Mouse (Mus musculus): ENCODE data around the gene Rph3a. TPM values are rescaled to one million over a fixed set of nuclear protein-coding genes. Genes with fewer than 3 reads are reported as not detected.
"Not testable (repeated sequence)": the region's sequence is repeated elsewhere in the genome, so short reads cannot be mapped to it uniquely, and the experiment has no call there.

The Rph3a gene
- polyA plus RNA-seq, 1 experiment from 2014 or later: not detected

DNA sequence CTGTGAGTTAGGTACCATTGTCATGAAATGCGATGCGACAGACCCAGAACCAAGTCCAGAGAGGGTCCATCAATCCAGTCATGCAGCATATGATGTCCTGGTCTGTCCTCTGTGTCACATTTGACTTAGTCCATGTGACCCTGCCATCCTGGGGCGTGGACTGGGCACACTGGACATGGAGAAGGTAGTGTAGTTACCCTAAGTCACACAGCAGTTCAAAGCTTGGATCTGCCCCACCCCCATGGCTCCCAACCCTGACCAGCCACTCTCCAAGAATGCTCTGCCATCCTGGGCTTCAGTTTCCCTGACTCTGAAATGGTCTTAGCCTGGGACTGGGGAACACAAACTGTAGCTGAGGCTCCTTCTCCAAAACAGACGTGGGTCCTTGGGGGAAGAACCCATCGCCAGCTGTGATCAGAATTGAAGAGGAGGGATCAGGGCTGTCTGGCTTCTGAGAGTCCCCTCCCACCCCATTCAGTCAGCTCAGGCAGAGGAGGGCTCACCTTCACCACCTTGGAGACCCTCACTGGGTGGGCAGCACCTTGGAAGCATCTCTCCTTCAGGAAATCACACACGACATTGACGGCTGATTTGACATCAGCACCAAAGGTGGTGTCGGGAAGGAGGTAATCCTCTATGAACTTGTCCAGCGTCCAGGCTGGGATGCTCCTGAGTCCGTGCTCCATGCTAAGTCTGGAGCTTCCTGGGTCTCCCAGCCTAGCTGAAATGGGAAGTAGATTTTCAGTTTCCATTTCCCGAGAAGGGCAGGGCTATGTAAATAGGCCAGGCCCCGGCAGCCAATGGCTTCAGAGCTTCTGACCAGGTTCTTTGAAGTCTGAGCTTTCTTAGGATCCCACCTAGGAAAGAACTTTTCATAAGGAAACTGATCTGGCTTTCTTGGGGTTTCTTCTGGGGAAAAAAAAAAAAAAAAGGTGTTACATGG is 102.8 kb downstream of the Rph3a start, which contains the start of gene Oas1a:
Oas1a (minus strand) TSS at position 731 of the 943 bp plus-strand sequence.
- H3K27me3 ChIP-seq; H3K4me2 ChIP-seq; H3K4me1 ChIP-seq (replicated peaks); H3K9ac ChIP-seq; H3K4me3 ChIP-seq; H3K27ac ChIP-seq; ATAC-seq (replicated peaks; ENCODE audit: insufficient number of reproducible peaks, insufficient read depth, low FRiP score, low read depth); H3K36me3 ChIP-seq; H3K9me3 ChIP-seq (replicated peaks): not testable (repeated sequence)
- 29% methylated on average over 9 of the region's 12 CpGs for WGBS

DNA sequence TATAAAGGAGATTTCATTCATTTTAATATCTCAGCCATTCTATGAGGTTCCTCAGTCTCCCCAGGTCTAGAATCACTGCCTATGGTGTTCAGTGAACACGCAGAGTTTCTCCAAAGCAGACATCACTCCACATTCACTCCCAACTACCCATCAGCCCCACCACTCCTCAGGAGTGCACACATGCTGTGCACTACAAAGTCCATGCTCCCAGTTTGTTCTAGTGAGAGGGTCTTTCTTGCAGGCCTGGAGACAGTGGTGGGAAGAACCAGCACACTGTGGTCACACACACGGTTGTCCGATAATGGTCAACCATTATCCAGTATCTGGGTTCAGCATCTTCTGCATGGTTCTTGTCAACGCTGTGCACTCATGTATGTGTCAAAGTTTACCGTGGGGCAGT is 107.8 kb downstream of the Rph3a start:
- H3K4me1 ChIP-seq (replicated peaks): no peaks in the 10 kb centered on the region
- ATAC-seq (replicated peaks; ENCODE audit: insufficient number of reproducible peaks, insufficient read depth, low FRiP score, low read depth): no peak
- no peak overlapping the region for H3K4me3 ChIP-seq
- H3K27ac ChIP-seq: no peak overlapping the region
- no peaks in the 10 kb centered on the region for H3K36me3 ChIP-seq
- H3K4me2 ChIP-seq: no peak overlapping the region
- H3K27me3 ChIP-seq: no peaks in the 10 kb centered on the region
- no peaks in the 10 kb centered on the region for H3K9me3 ChIP-seq (replicated peaks)
- WGBS: 91% methylated on average over 5 of the region's 5 CpGs
- no peak overlapping the region for H3K9ac ChIP-seq

DNA sequence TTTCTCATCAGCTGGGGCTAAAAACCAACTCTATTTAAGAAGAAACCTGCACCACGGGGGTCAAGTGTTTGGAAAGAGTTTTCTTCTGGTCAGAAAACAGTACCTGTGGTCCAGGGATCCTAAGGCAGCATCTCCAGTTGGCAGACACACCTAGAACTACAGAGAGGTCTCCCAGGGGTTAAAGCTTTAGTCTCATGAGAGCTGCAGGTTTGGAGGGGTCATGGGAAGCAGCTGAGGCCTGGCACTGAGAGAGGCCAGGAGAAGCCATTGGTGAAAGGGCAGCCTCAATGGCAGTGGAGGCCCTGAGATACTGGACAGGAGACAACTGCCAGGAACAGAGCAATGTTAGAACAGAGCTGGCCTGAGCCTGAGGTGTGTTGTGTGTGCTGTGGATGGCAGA is 109.2 kb downstream of the Rph3a start:
- Histone ChIP-seq H3K27ac (no peak overlapping the region), H3K27me3 (no peaks in the 10 kb centered on the region), H3K4me2 (no peak overlapping the region), H3K4me1 (replicated peaks) (no peaks in the 10 kb centered on the region), H3K4me3 (no peak overlapping the region), H3K36me3 (no peaks in the 10 kb centered on the region), H3K9ac (no peak overlapping the region), H3K9me3 (replicated peaks) (no peaks in the 10 kb centered on the region)
- WGBS: 40% methylated on average over 1 of the region's 1 CpGs
- no peak for ATAC-seq (replicated peaks; ENCODE audit: insufficient number of reproducible peaks, insufficient read depth, low FRiP score, low read depth)

DNA sequence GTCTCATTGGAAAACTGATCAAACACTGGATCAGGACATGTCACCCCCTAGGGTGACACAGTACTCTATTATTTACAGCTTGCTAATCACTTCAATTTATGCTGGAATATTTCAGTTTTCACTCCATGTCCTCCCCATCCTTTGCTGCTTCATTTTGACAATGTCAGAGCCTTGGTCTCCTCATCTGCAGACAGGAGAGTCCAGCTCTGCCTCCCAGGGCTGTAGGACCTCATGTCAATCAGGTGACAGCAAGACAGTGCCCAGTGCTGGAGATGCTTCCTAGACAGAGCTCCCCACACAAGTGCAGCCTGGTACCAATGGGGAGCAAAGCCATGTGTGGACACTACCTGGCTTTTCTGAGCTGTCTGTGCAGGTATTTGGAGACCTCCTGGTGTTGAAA is 111.2 kb downstream of the Rph3a start:
- Histone ChIP-seq H3K27ac (no peak overlapping the region), H3K27me3 (no peaks in the 10 kb centered on the region), H3K4me3 (no peak overlapping the region), H3K9ac (no peak overlapping the region), H3K4me1 (replicated peaks) (no peaks in the 10 kb centered on the region), H3K4me2 (no peak overlapping the region), H3K9me3 (replicated peaks) (no peaks in the 10 kb centered on the region), H3K36me3 (no peaks in the 10 kb centered on the region)
- no peak for ATAC-seq (replicated peaks; ENCODE audit: insufficient number of reproducible peaks, insufficient read depth, low FRiP score, low read depth)

DNA sequence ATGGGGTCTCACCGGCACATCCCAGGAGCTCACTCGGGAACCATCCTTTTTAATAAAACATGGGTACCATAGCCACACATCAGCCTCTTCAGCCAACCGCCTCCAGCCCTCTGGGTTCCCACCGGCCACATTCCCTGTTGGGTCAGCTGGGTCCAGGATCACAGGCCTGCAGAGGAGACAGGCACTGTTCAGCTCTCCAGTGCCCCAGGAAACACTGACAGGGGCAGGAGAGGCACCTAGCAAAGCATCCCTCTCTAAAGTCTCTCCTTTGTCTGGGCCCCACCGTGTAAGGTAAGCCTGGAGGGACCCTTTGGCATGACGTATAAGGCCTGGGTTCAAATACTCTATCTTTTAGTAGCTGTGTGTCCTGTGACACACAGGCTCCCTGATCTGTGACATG is 111.6 kb downstream of the Rph3a start:
- no peak overlapping the region for H3K9ac ChIP-seq
- H3K27ac ChIP-seq: no peak overlapping the region
- no peak overlapping the region for H3K4me2 ChIP-seq
- H3K27me3 ChIP-seq: no peaks in the 10 kb centered on the region
- H3K36me3 ChIP-seq: no peaks in the 10 kb centered on the region
- no peaks in the 10 kb centered on the region for H3K4me1 ChIP-seq (replicated peaks)
- no peaks in the 10 kb centered on the region for H3K9me3 ChIP-seq (replicated peaks)
- 85% methylated on average over 6 of the region's 6 CpGs for WGBS
- no peak for ATAC-seq (replicated peaks; ENCODE audit: insufficient number of reproducible peaks, insufficient read depth, low FRiP score, low read depth)
- no peak overlapping the region for H3K4me3 ChIP-seq

- no peaks in the 10 kb centered on the region for H3K9me3 ChIP-seq (replicated peaks)
- no peak overlapping the region for H3K27ac ChIP-seq
- no peaks in the 10 kb centered on the region for H3K27me3 ChIP-seq
- ATAC-seq (replicated peaks; ENCODE audit: insufficient number of reproducible peaks, insufficient read depth, low FRiP score, low read depth): no peak
- no peak overlapping the region for H3K4me3 ChIP-seq
- H3K4me2 ChIP-seq: no peak overlapping the region
- H3K9ac ChIP-seq: no peak overlapping the region
- no peaks in the 10 kb centered on the region for H3K36me3 ChIP-seq
- no peaks in the 10 kb centered on the region for H3K4me1 ChIP-seq (replicated peaks)
- WGBS: 86% methylated on average over 11 of the region's 11 CpGs
These were observed 114.5 kb downstream of the Rph3a start for GRCm38 (mm10) chr5:120895231-120895900.

- H3K4me2 ChIP-seq; H3K27ac ChIP-seq; H3K27me3 ChIP-seq; ATAC-seq (replicated peaks; ENCODE audit: insufficient number of reproducible peaks, insufficient read depth, low FRiP score, low read depth); H3K4me1 ChIP-seq (replicated peaks); H3K9me3 ChIP-seq (replicated peaks); H3K36me3 ChIP-seq; H3K4me3 ChIP-seq; H3K9ac ChIP-seq: not testable (repeated sequence)
- WGBS: 64% methylated on average over 2 of the region's 2 CpGs
These were observed 115.2 kb downstream of the Rph3a start for GRCm38 (mm10) chr5:120894692-120895091.

DNA sequence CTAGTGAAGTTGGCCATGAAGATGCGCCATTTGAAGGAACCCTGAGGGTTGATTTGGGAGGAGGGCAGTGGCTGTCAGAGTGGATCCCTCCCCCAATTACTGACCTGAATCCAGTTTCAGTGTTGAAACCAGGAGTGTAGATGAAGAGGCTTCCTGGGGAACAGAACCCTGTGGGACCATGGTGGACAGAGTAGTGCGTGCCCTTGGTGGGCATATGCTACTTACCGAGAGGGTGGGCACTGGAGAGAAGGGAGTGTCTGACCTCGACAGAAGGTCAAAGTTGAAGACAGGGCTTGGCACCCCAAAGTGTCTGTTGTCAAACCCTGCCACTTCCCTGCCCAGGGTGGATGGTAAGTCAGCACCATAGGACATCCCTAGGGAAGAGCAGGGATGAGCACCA is 116.0 kb downstream of the Rph3a start:
- not testable (repeated sequence) for H3K4me3 ChIP-seq; H3K4me2 ChIP-seq; H3K36me3 ChIP-seq; H3K27me3 ChIP-seq; H3K9me3 ChIP-seq (replicated peaks); ATAC-seq (replicated peaks; ENCODE audit: insufficient number of reproducible peaks, insufficient read depth, low FRiP score, low read depth); H3K4me1 ChIP-seq (replicated peaks); H3K27ac ChIP-seq; H3K9ac ChIP-seq
- WGBS: 82% methylated on average over 4 of the region's 4 CpGs

DNA sequence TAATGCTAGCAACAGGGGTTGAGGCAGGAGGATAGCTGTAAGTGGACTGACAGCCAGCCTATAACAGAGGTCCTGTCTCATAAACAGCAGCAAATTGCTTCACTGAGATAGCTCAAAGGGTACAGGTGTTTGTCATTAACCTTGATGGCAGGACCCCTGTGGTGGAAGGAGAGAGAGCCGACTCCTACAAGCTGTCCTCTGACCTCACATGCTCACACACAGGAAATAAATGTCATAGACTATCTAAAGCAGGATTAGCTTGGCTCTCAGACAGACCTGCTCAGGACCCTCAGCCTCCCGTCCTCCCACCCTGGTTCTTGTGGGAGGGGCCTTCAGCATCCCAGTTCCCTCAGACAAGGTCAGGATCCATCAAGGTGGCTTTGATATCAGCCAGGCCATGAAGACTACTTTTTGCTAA is 117.6 kb downstream of the Rph3a start:
- H3K4me3 ChIP-seq: no peak overlapping the region
- H3K36me3 ChIP-seq: no peaks in the 10 kb centered on the region
- H3K9me3 ChIP-seq (replicated peaks): no peaks in the 10 kb centered on the region
- no peak overlapping the region for H3K4me2 ChIP-seq
- H3K4me1 ChIP-seq (replicated peaks): no peaks in the 10 kb centered on the region
- 57% methylated on average over 2 of the region's 2 CpGs for WGBS
- ATAC-seq (replicated peaks; ENCODE audit: insufficient number of reproducible peaks, insufficient read depth, low FRiP score, low read depth): no peak
- no peak overlapping the region for H3K9ac ChIP-seq
- no peak overlapping the region for H3K27ac ChIP-seq
- H3K27me3 ChIP-seq: no peaks in the 10 kb centered on the region

DNA sequence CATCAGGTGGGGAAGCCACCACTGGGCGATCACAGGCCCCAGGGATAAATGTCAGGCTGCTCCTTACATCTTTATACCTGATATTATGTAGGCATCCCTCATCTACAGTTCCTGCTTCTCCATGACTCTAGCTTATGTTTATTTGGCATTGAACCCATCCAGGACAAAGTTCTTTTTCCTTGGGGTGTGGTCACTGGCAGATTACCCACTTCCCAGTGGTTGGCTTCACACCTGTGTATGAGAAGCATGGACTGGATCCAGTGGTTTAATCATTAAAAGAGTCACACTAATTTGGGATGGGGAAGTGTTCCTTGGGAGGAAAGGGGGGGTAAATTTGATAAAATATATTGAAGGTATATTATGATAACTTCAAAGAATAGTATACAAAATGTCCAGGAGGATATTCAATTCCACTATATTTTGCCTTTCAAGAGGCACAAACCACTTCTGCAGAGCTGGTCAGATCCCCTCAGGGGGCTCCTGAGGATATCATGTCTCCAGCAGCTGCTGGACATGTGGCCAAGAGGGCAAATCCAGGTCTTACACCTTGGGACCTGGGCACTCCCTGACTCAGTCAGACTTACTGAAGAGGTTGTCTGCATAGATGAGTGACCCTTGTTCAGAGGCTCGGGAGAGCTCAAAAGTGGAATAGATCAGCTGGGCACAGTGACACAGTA is 118.2 kb downstream of the Rph3a start:
- H3K9ac ChIP-seq: not testable (repeated sequence)

GRCm38 (mm10) chr5:120890991-120891390 is 118.9 kb downstream of the Rph3a start:
- no peak overlapping the region for H3K4me2 ChIP-seq
- WGBS: 52% methylated on average over 3 of the region's 3 CpGs
- ATAC-seq (replicated peaks; ENCODE audit: insufficient number of reproducible peaks, insufficient read depth, low FRiP score, low read depth): no peak
- no peak overlapping the region for H3K27ac ChIP-seq
- H3K4me1 ChIP-seq (replicated peaks): no peaks in the 10 kb centered on the region
- 0 out of 2 replicates have a peak, but pooled peaks cover 5% of the 10 kb centered on the region for H3K27me3 ChIP-seq
- no peaks in the 10 kb centered on the region for H3K9me3 ChIP-seq (replicated peaks)
- no peak overlapping the region for H3K4me3 ChIP-seq
- no peak overlapping the region for H3K9ac ChIP-seq
- H3K36me3 ChIP-seq: no peaks in the 10 kb centered on the region

More for the DNA sequence above, 118.2 kb downstream of the Rph3a start:
- H3K4me3 ChIP-seq; H3K4me1 ChIP-seq (replicated peaks); H3K4me2 ChIP-seq; H3K9me3 ChIP-seq (replicated peaks); H3K36me3 ChIP-seq; ATAC-seq (replicated peaks; ENCODE audit: insufficient number of reproducible peaks, insufficient read depth, low FRiP score, low read depth); H3K27me3 ChIP-seq; H3K27ac ChIP-seq: not testable (repeated sequence)
- 76% methylated on average over 2 of the region's 2 CpGs for WGBS

All from heart, embryonic 15.5 days (tissue).